Mouse (Mus musculus) MEL (cell line): ENCODE data around the gene Mpnd.

Experiments used
- CTCF ChIP-seq, 3 experiments: IDR thresholded peaks in 2 of 3; conservative IDR thresholded peaks in 1 of 3; 2 replicates each; pipeline ENCODE4 v1.5.1; 2011 to 2012; ENCODE audit warnings: low read length in 3 of 3, low read depth in 2 of 3, mild to moderate bottlenecking in 2 of 3, improper control_type of control experiment in 1 of 3, inconsistent platforms in 1 of 3, mixed read lengths in 1 of 3, moderate library complexity in 1 of 3; ENCODE audit not compliant: control insufficient read depth in 1 of 3, insufficient read depth in 1 of 3, poor library complexity in 1 of 3, severe bottlenecking in 1 of 3
- EP300 ChIP-seq, 2 experiments: IDR thresholded peaks; 2 replicates each; pipeline ENCODE4 v1.6.1; 2011; ENCODE audit warnings: improper control_type of control experiment in 2 of 2, low read length in 2 of 2, low read depth in 1 of 2, mild to moderate bottlenecking in 1 of 2
- POLR2A ChIP-seq, 2 experiments: IDR thresholded peaks; 2 replicates each; pipeline ENCODE4 v1.6.1; 2011 to 2012; ENCODE audit warnings: low read length in 2 of 2, mild to moderate bottlenecking in 2 of 2, control low read depth in 1 of 2, improper control_type of control experiment in 1 of 2, low read depth in 1 of 2, moderate library complexity in 1 of 2; ENCODE audit not compliant: control insufficient read depth in 1 of 2, insufficient read depth in 1 of 2, poor library complexity in 1 of 2
- ZC3H11A ChIP-seq: IDR thresholded peaks from 2 replicates; pipeline ENCODE4 v1.6.1; 2012; ENCODE audit warnings: low read depth, mild to moderate bottlenecking, inconsistent platforms, low read length, improper control_type of control experiment

GRCm38 (mm10) chr17:56007444-56008355 is 2.2 kb downstream of the Mpnd start:
- TF ChIP-seq ZC3H11A (no peak), POLR2A (IDR thresholded peaks at IDR 0.05; ENCODE audit: control insufficient read depth in 1 of 2, insufficient read depth in 1 of 2, low read depth in 1 of 2, low read length in 2 of 2, poor library complexity in 1 of 2) (no peak), CTCF (IDR thresholded peaks at IDR 0.05 in 2 of 3, conservative IDR thresholded peaks at IDR 0.05 in 1 of 3; ENCODE audit: control insufficient read depth in 1 of 3, insufficient read depth in 1 of 3, low read depth in 2 of 3, low read length in 3 of 3, poor library complexity in 1 of 3, severe bottlenecking in 1 of 3) (peak in 1 of 3 experiments; percentile 3; a peak in 1 of 6 replicates), EP300 (IDR thresholded peaks at IDR 0.05; ENCODE audit: low read depth in 1 of 2, low read length in 2 of 2) (no peak)
